Mouse (Mus musculus) hematopoietic multipotent progenitor cell, adult 10-12 weeks (in vitro differentiated cells): ENCODE measurements around the gene Tac1. TPM values are rescaled to one million over a fixed set of nuclear protein-coding genes. Genes with fewer than 3 reads are reported as not detected.

Experiments
- polyA plus RNA-seq: library from polyadenylated mRNA; stranded (reverse); fragments of >175 nt; gene quantifications from 2 replicates; pipeline ENCODE4 v1.2.3, GENCODE M21; 2012; ENCODE audit warnings: low replicate concordance

The Tac1 gene
- not detected in 2 replicates for polyA plus RNA-seq

GRCm38 (mm10) chr6:7554829-7555391 is at the start of gene Tac1:
TSS of gene Tac1 (plus strand) at chr6:7554879.

Other genes starting within 250 kb of the Tac1 start
- gene Asns, start 138.4 kb downstream of the Tac1 start, polyA plus RNA-seq = 1.0 and 2.0 TPM in 2 replicates